Mouse (Mus musculus) liver, adult (tissue): ENCODE data around the gene Gpr137b.
"Not testable (repeated sequence)": the region's sequence is repeated elsewhere in the genome, so short reads cannot be mapped to it uniquely, and the experiment has no call there.

Source experiments
- GATA4 ChIP-seq: IDR thresholded peaks from 2 replicates; pipeline ENCODE4 v1.6.1; 2014; ENCODE audit warnings: mild to moderate bottlenecking, low read length; ENCODE audit not compliant: insufficient replicate concordance

Gpr137b gene

DNA sequence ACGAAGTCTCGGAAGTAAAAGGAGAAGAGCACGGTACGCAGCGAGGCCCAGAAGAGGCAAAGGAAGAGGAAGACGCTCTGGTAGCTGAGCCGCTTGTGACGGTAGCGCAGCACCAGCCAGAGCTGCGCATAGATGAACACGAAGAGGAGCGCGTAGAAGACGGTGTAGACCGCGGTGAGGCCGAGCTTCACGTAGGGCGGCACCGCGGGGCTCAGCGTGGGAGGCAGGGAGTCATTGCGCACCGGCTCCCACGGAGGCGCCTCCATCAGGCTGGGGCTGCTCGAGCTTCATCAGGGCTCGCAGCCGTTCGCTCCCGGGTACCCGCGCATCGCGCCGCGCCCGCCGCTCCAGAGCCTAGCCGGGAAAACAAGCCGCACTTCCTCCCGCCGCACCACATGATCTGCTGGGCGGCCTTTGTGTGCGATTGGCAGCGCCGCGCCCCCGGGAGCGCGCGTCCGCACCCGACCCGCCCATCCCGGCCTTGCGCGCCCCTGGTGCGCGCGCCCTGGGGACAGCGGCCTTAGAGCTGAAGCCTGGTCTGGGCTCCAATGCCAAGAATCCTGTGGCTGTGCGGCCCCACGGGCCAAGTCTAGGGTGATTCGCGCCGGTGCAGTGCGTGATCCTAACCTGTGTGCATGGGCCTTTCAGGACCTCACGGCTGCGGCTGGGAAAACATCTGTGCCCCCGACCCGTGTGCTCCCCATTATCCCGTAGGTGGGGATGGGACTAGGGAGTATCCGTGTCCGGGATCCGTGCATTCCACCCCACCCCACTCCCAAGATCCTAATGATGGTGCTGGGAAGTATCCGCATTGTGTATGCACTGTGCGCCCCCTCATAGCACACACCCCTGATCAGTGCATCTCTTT is at the start of gene Gpr137b:
Gpr137b (minus strand) TSS at position 787 of the 868 bp plus-strand sequence.
- not testable (repeated sequence) for TF ChIP-seq GATA4

DNA sequence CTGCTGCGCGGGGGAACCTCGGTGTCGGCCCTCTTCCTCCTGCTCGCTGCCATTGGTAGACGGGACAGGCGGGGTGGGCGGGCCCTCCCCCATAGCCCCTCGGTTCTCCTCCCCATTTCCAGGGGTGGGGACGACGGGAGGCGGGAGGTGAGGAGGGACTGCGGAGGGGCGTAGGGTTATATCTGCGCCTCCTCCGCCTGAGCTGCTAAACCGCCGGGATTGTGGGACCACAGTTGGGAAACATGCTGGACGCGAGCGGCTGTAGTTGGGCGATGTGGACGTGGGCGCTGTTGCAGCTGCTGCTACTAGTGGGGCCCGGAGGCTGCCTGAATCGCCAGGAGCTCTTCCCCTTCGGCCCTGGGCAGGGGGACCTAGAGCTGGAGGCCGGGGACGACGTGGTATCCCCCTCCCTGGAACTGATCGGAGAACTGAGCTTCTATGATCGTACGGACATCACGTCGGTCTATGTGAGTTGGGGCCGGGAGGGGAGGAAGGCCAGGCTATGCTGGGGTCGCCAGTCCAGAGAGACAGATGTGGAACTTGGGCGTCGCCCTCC is 43.7 kb upstream of the Gpr137b start, which contains the start of gene Nid1:
Nid1 (plus strand) TSS at position 92 of the 556 bp plus-strand sequence.
- not testable (repeated sequence) for TF ChIP-seq GATA4

DNA sequence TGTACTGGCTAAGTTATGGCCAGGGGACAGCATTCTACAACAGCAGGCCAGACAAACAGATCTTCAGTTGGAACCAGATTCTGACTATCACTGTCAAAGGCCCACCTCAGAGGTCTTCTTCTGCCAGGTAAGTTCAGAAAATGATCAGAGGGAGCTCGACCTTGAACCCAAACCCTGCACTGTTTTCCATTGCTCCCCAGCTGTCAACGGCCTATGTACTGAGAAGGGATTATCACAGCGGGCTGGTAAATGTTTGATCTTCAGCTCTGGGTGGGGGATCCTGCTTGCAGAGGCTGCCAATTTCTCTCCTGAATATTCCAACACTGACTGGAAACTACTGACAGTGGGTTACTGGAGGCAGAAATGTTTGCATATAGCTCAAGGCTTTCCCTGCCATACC is 20.4 kb upstream of the Gpr137b start:
- no peak for TF ChIP-seq GATA4

DNA sequence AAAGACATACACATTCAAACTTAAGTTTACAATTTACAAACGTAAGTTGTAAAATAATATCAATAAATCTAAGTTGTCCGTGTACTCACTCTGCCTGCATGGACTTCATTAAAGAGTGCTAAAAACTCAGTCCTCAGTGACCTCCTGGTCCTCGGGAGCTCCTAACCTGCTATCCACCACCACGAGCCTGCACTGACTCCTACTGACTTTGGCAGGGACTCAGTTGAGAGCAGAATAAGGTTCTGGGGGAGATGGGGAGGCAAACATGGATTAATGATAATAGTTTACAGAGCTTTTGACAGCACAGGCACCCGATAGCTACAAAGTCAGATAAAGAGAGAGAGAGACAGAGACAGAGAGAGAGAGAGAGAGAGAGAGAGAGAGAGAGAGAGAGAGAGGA is 16.6 kb downstream of the Gpr137b start:
- TF ChIP-seq GATA4, result no peak

DNA sequence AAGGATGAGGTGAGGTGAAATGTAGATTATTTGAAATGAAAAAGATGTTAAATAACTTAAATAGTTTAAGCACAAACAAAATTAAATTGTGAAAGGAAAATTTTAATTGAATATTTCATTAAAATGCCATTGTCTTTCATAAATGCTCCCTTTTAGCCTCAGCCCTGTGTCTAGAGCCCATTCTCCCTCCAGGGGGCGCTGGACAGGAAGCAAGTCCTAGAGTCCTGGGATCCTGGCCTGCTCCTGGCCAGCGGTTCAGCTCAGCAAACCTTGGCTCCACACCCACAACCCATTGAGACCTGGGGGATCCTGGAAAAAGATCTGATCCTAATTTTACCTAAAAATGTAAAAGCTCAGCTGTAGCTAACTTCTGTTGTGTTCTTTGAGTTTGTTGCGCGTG is 44.5 kb downstream of the Gpr137b start:
- no peak for TF ChIP-seq GATA4

DNA sequence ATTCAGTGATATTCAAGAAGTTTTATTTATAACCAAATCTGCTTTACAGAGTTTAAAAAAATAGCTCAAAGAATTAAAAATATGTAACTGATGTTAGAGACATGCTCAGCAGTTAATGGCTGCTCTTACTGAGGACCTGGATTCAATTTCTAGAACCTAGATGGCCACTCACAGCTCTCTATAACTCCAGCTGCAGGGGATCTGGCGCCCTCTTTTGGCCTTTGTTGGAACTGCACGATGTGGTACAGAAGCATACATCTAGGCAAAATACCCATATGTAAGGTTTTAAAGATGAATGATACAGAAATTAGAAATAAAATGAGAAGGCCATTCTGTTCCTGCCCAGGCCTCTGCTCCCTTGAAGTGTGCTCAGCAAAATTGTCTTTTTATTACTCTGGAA is 64.9 kb downstream of the Gpr137b start:
- no peak for TF ChIP-seq GATA4
